Mouse (Mus musculus): ENCODE data around the gene Dmkn. TPM values are rescaled to one million over a fixed set of nuclear protein-coding genes. Genes with fewer than 3 reads are reported as not detected.

Gene Dmkn
- polyA plus RNA-seq, 1 experiment: not detected

- WGBS: 22% methylated on average over 5 of the region's 5 CpGs
Measured at GRCm38 (mm10) chr7:30751086-30751669, 12.4 kb upstream of the Dmkn start, which contains the start of gene Sbsn. Gene Sbsn (plus strand): TSS chr7:30751471.

GRCm38 (mm10) chr7:30757001-30757400 is 6.6 kb upstream of the Dmkn start:
- Histone ChIP-seq H3K4me1 (ENCODE audit: control insufficient read depth, insufficient read depth, low read length) (peaks cover 6% of the 10 kb centered on the region), H3K4me3 (ENCODE audit: insufficient read depth, low read depth, low read length) (no peak overlapping the region), H3K27ac (ENCODE audit: insufficient read depth, low read depth, low read length) (no peak overlapping the region)
- 79% methylated on average over 3 of the region's 3 CpGs for WGBS
- TF ChIP-seq POLR2A (IDR thresholded peaks at IDR 0.05; ENCODE audit: insufficient read depth, low read depth, low read length): no peak
- no peak for TF ChIP-seq CTCF (IDR thresholded peaks at IDR 0.05; ENCODE audit: insufficient read depth, low read depth, low read length)

More at GRCm38 (mm10) chr7:30751086-30751669, 12.4 kb upstream of the Dmkn start, which contains the start of gene Sbsn:
- TF ChIP-seq CTCF (IDR thresholded peaks at IDR 0.05; ENCODE audit: insufficient read depth, low read depth, low read length) (no peak), POLR2A (IDR thresholded peaks at IDR 0.05; ENCODE audit: insufficient read depth, low read depth, low read length) (0 out of 2 replicates have a peak, but pooled peaks have one; percentile 19)
- no peak within 1 kb of the TSS for H3K4me3 ChIP-seq (ENCODE audit: insufficient read depth, low read depth, low read length)
- peaks cover 29% of the 10 kb centered on the region for H3K4me1 ChIP-seq (ENCODE audit: control insufficient read depth, insufficient read depth, low read length)
- H3K27ac ChIP-seq (ENCODE audit: insufficient read depth, low read depth, low read length): peak within 1 kb of the TSS; percentile 28

GRCm38 (mm10) chr7:30758853-30759252 is 4.7 kb upstream of the Dmkn start:
- Histone ChIP-seq H3K4me1 (ENCODE audit: control insufficient read depth, insufficient read depth, low read length) (no peaks in the 10 kb centered on the region), H3K27ac (ENCODE audit: insufficient read depth, low read depth, low read length) (no peak overlapping the region), H3K4me3 (ENCODE audit: insufficient read depth, low read depth, low read length) (no peak overlapping the region)
- no peak for TF ChIP-seq CTCF (IDR thresholded peaks at IDR 0.05; ENCODE audit: insufficient read depth, low read depth, low read length)
- no peak for TF ChIP-seq POLR2A (IDR thresholded peaks at IDR 0.05; ENCODE audit: insufficient read depth, low read depth, low read length)
- 55% methylated on average over 4 of the region's 4 CpGs for WGBS

GRCm38 (mm10) chr7:30761769-30762352 is 1.7 kb upstream of the Dmkn start:
- WGBS: 82% methylated on average over 4 of the region's 4 CpGs

GRCm38 (mm10) chr7:30765173-30765572 is 1.6 kb downstream of the Dmkn start:
- 41% methylated on average over 11 of the region's 11 CpGs for WGBS
- no peak overlapping the region for H3K27ac ChIP-seq (ENCODE audit: insufficient read depth, low read depth, low read length)
- no peak overlapping the region for H3K4me3 ChIP-seq (ENCODE audit: insufficient read depth, low read depth, low read length)
- H3K4me1 ChIP-seq (ENCODE audit: control insufficient read depth, insufficient read depth, low read length): peaks cover 2% of the 10 kb centered on the region; the same call in 1 of the 2 replicates
- TF ChIP-seq POLR2A (IDR thresholded peaks at IDR 0.05; ENCODE audit: insufficient read depth, low read depth, low read length) (no peak), CTCF (IDR thresholded peaks at IDR 0.05; ENCODE audit: insufficient read depth, low read depth, low read length) (no peak)

More at GRCm38 (mm10) chr7:30761769-30762352, 1.7 kb upstream of the Dmkn start:
- TF ChIP-seq CTCF (IDR thresholded peaks at IDR 0.05; ENCODE audit: insufficient read depth, low read depth, low read length) (no peak), POLR2A (IDR thresholded peaks at IDR 0.05; ENCODE audit: insufficient read depth, low read depth, low read length) (no peak)
- Histone ChIP-seq H3K4me1 (ENCODE audit: control insufficient read depth, insufficient read depth, low read length) (peaks cover 2% of the 10 kb centered on the region; the same call in 1 of the 2 replicates), H3K4me3 (ENCODE audit: insufficient read depth, low read depth, low read length) (no peak overlapping the region), H3K27ac (ENCODE audit: insufficient read depth, low read depth, low read length) (no peak overlapping the region)

GRCm38 (mm10) chr7:30766408-30766807 is 2.9 kb downstream of the Dmkn start:
- WGBS: 85% methylated on average over 4 of the region's 4 CpGs
- H3K4me3 ChIP-seq (ENCODE audit: insufficient read depth, low read depth, low read length): no peak overlapping the region
- peaks cover 2% of the 10 kb centered on the region; the same call in 1 of the 2 replicates for H3K4me1 ChIP-seq (ENCODE audit: control insufficient read depth, insufficient read depth, low read length)
- TF ChIP-seq CTCF (IDR thresholded peaks at IDR 0.05; ENCODE audit: insufficient read depth, low read depth, low read length): no peak
- no peak for TF ChIP-seq POLR2A (IDR thresholded peaks at IDR 0.05; ENCODE audit: insufficient read depth, low read depth, low read length)
- no peak overlapping the region for H3K27ac ChIP-seq (ENCODE audit: insufficient read depth, low read depth, low read length)

- Histone ChIP-seq H3K27ac (ENCODE audit: insufficient read depth, low read depth, low read length) (no peak overlapping the region), H3K4me3 (ENCODE audit: insufficient read depth, low read depth, low read length) (no peak overlapping the region), H3K4me1 (ENCODE audit: control insufficient read depth, insufficient read depth, low read length) (peaks cover 2% of the 10 kb centered on the region; the same call in 1 of the 2 replicates)
- TF ChIP-seq CTCF (IDR thresholded peaks at IDR 0.05; ENCODE audit: insufficient read depth, low read depth, low read length): no peak
- TF ChIP-seq POLR2A (IDR thresholded peaks at IDR 0.05; ENCODE audit: insufficient read depth, low read depth, low read length): no peak
- 47% methylated on average over 9 of the region's 9 CpGs for WGBS
Measured at GRCm38 (mm10) chr7:30769236-30769635, 5.7 kb downstream of the Dmkn start.

GRCm38 (mm10) chr7:30776104-30776503 is 12.5 kb downstream of the Dmkn start:
- H3K4me1 ChIP-seq (ENCODE audit: control insufficient read depth, insufficient read depth, low read length): peaks cover 13% of the 10 kb centered on the region
- H3K4me3 ChIP-seq (ENCODE audit: insufficient read depth, low read depth, low read length): no peak overlapping the region
- 58% methylated on average over 9 of the region's 9 CpGs for WGBS
- no peak overlapping the region for H3K27ac ChIP-seq (ENCODE audit: insufficient read depth, low read depth, low read length)
- TF ChIP-seq POLR2A (IDR thresholded peaks at IDR 0.05; ENCODE audit: insufficient read depth, low read depth, low read length) (no peak), CTCF (IDR thresholded peaks at IDR 0.05; ENCODE audit: insufficient read depth, low read depth, low read length) (no peak)

- TF ChIP-seq CTCF (IDR thresholded peaks at IDR 0.05; ENCODE audit: insufficient read depth, low read depth, low read length): no peak
- TF ChIP-seq POLR2A (IDR thresholded peaks at IDR 0.05; ENCODE audit: insufficient read depth, low read depth, low read length): no peak
- no peak overlapping the region for H3K4me3 ChIP-seq (ENCODE audit: insufficient read depth, low read depth, low read length)
- 72% methylated on average over 7 of the region's 7 CpGs for WGBS
- peaks cover 13% of the 10 kb centered on the region for H3K4me1 ChIP-seq (ENCODE audit: control insufficient read depth, insufficient read depth, low read length)
- no peak overlapping the region for H3K27ac ChIP-seq (ENCODE audit: insufficient read depth, low read depth, low read length)
Measured at GRCm38 (mm10) chr7:30777081-30777579, 13.6 kb downstream of the Dmkn start.

Measured in olfactory bulb, adult 2 months (tissue).